Mouse (Mus musculus) forebrain, embryonic 12.5 days (tissue): ENCODE data around the gene Slc8a1. TPM values are rescaled to one million over a fixed set of nuclear protein-coding genes. Genes with fewer than 3 reads are reported as not detected.

ENCODE experiments used
- ATAC-seq: fragments of 200-750 bp; cut with Nextera tagmentation; 2 replicates; pipeline ENCODE4 v1.8.0; 2017; ENCODE audit warnings: moderate TSS enrichment; ENCODE audit not compliant: low FRiP score
- H3K27ac ChIP-seq: fragments of 300-500 bp; sonication (generic); 2 replicates; pipeline ENCODE4 v1.5.1; 2016; ENCODE audit warnings: mild to moderate bottlenecking
- H3K27me3 ChIP-seq: fragments of 300-500 bp; sonication (generic); 2 replicates; pipeline ENCODE4 v1.6.1; 2016; ENCODE audit warnings: mild to moderate bottlenecking
- H3K36me3 ChIP-seq: fragments of 300-500 bp; sonication (generic); replicated peaks from 2 replicates; pipeline ENCODE4 v1.6.1; 2016; ENCODE audit warnings: mild to moderate bottlenecking
- H3K4me1 ChIP-seq: fragments of 300-500 bp; sonication (generic); 2 replicates; pipeline ENCODE4 v1.6.1; 2016
- H3K4me2 ChIP-seq: fragments of 300-500 bp; sonication (generic); 2 replicates; pipeline ENCODE4 v1.6.1; 2016; ENCODE audit warnings: mild to moderate bottlenecking, moderate library complexity
- H3K4me3 ChIP-seq: fragments of 300-500 bp; sonication (generic); replicated peaks from 2 replicates; pipeline ENCODE4 v1.5.1; 2016; ENCODE audit warnings: mild to moderate bottlenecking
- H3K9ac ChIP-seq: fragments of 300-500 bp; sonication (generic); 2 replicates; pipeline ENCODE4 v1.6.1; 2016; ENCODE audit warnings: mild to moderate bottlenecking
- H3K9me3 ChIP-seq: fragments of 300-500 bp; sonication (generic); 2 replicates; pipeline ENCODE4 v1.6.1; 2016
- WGBS: fragments of 180-500 bp; shearing (Covaris S2); methylation state at CpG from one replicate; pipeline ENCODE4 v1.1.7; 2016; 5-methylcytosine and 5-hydroxymethylcytosine counted together
- polyA plus RNA-seq: library from polyadenylated mRNA; unstranded; fragments of >200 nt; fragmentation: Nextera tagmentation; extraction: Ambion mirVana; gene quantifications from 2 replicates; pipeline ENCODE4 v1.2.1, GENCODE M21; 2016

Gene Slc8a1
- polyA plus RNA-seq, 1 experiment from 2014 or later, result 5.0 TPM

GRCm38 (mm10) chr17:81391478-81391877, 346.7 kb downstream of the Slc8a1 start:
- Histone ChIP-seq H3K4me1 (no peaks in the 10 kb centered on the region), H3K27ac (no peak overlapping the region), H3K4me2 (no peak overlapping the region), H3K27me3 (no peaks in the 10 kb centered on the region), H3K36me3 (no peaks in the 10 kb centered on the region), H3K9ac (no peak overlapping the region), H3K9me3 (no peaks in the 10 kb centered on the region), H3K4me3 (no peak overlapping the region)
- ATAC-seq, result no peak
- 92% methylated on average over 7 of the region's 7 CpGs for WGBS

- 88% methylated on average over 3 of the region's 3 CpGs for WGBS
- H3K27me3 ChIP-seq, result no peaks in the 10 kb centered on the region
- ATAC-seq, result no peak
- H3K27ac ChIP-seq, result no peak overlapping the region
- no peak overlapping the region for H3K4me3 ChIP-seq
- no peaks in the 10 kb centered on the region for H3K36me3 ChIP-seq
- H3K4me2 ChIP-seq, result no peak overlapping the region
- no peaks in the 10 kb centered on the region for H3K9me3 ChIP-seq
- no peaks in the 10 kb centered on the region for H3K4me1 ChIP-seq
- no peak overlapping the region for H3K9ac ChIP-seq
These were observed 347.4 kb downstream of the Slc8a1 start for GRCm38 (mm10) chr17:81390790-81391189.

GRCm38 (mm10) chr17:81386118-81386517, 352.1 kb downstream of the Slc8a1 start:
- Histone ChIP-seq H3K4me3 (no peak overlapping the region), H3K4me1 (no peaks in the 10 kb centered on the region), H3K36me3 (no peaks in the 10 kb centered on the region), H3K27ac (no peak overlapping the region), H3K27me3 (no peaks in the 10 kb centered on the region), H3K4me2 (no peak overlapping the region), H3K9ac (no peak overlapping the region), H3K9me3 (no peaks in the 10 kb centered on the region)
- 81% methylated on average over 2 of the region's 2 CpGs for WGBS
- no peak for ATAC-seq

- H3K9me3 ChIP-seq, result no peaks in the 10 kb centered on the region
- no peaks in the 10 kb centered on the region for H3K36me3 ChIP-seq
- no peak overlapping the region for H3K9ac ChIP-seq
- H3K4me3 ChIP-seq, result no peak overlapping the region
- ATAC-seq, result no peak
- no peak overlapping the region for H3K4me2 ChIP-seq
- no peak overlapping the region for H3K27ac ChIP-seq
- H3K27me3 ChIP-seq, result no peaks in the 10 kb centered on the region
- 93% methylated on average over 5 of the region's 5 CpGs for WGBS
- no peaks in the 10 kb centered on the region for H3K4me1 ChIP-seq
These were observed 352.7 kb downstream of the Slc8a1 start for GRCm38 (mm10) chr17:81385476-81385875.

- ATAC-seq, result no peak
- no peaks in the 10 kb centered on the region for H3K4me1 ChIP-seq
- no peaks in the 10 kb centered on the region for H3K9me3 ChIP-seq
- no peak overlapping the region for H3K9ac ChIP-seq
- 94% methylated on average over 4 of the region's 4 CpGs for WGBS
- no peak overlapping the region for H3K4me2 ChIP-seq
- H3K4me3 ChIP-seq, result no peak overlapping the region
- no peak overlapping the region for H3K27ac ChIP-seq
- no peaks in the 10 kb centered on the region for H3K27me3 ChIP-seq
- H3K36me3 ChIP-seq, result no peaks in the 10 kb centered on the region
These were observed 354.7 kb downstream of the Slc8a1 start for GRCm38 (mm10) chr17:81383461-81383860.

- peaks cover 5% of the 10 kb centered on the region; the same call in 1 of the 2 replicates for H3K4me1 ChIP-seq
- no peak overlapping the region for H3K4me3 ChIP-seq
- WGBS, result 84% methylated on average over 7 of the region's 7 CpGs
- no peaks in the 10 kb centered on the region for H3K27me3 ChIP-seq
- H3K4me2 ChIP-seq, result no peak overlapping the region
- H3K9me3 ChIP-seq, result no peaks in the 10 kb centered on the region
- no peak overlapping the region for H3K9ac ChIP-seq
- no peak overlapping the region for H3K27ac ChIP-seq
- ATAC-seq, result no peak
- H3K36me3 ChIP-seq, result no peaks in the 10 kb centered on the region
These were observed 359.7 kb downstream of the Slc8a1 start for GRCm38 (mm10) chr17:81378436-81378835.

GRCm38 (mm10) chr17:81377757-81378299, 360.3 kb downstream of the Slc8a1 start:
- peak; percentile 30; the same call in 1 of the 2 replicates for ATAC-seq
- no peaks in the 10 kb centered on the region for H3K9me3 ChIP-seq

GRCm38 (mm10) chr17:81377195-81377594, 361.0 kb downstream of the Slc8a1 start:
- ATAC-seq, result peak; percentile 75; the same call in 1 of the 2 replicates
- WGBS, result 13% methylated on average over 1 of the region's 1 CpGs

More at GRCm38 (mm10) chr17:81377757-81378299, 360.3 kb downstream of the Slc8a1 start:
- Histone ChIP-seq H3K9ac (no peak overlapping the region), H3K36me3 (no peaks in the 10 kb centered on the region), H3K4me3 (no peak overlapping the region), H3K4me1 (peaks cover 5% of the 10 kb centered on the region; the same call in 1 of the 2 replicates), H3K27ac (no peak overlapping the region), H3K4me2 (no peak overlapping the region), H3K27me3 (no peaks in the 10 kb centered on the region)
- 38% methylated on average over 5 of the region's 5 CpGs for WGBS

GRCm38 (mm10) chr17:81375901-81376300, 362.3 kb downstream of the Slc8a1 start:
- no peak overlapping the region for H3K4me3 ChIP-seq
- 83% methylated on average over 6 of the region's 6 CpGs for WGBS

More at GRCm38 (mm10) chr17:81377195-81377594, 361.0 kb downstream of the Slc8a1 start:
- no peaks in the 10 kb centered on the region for H3K36me3 ChIP-seq
- H3K9me3 ChIP-seq, result no peaks in the 10 kb centered on the region
- H3K4me3 ChIP-seq, result no peak overlapping the region
- H3K27me3 ChIP-seq, result no peaks in the 10 kb centered on the region
- no peak overlapping the region for H3K27ac ChIP-seq
- no peak overlapping the region for H3K9ac ChIP-seq
- H3K4me1 ChIP-seq, result peaks cover 5% of the 10 kb centered on the region; the same call in 1 of the 2 replicates
- no peak overlapping the region for H3K4me2 ChIP-seq

GRCm38 (mm10) chr17:81369036-81369435, 369.1 kb downstream of the Slc8a1 start:
- H3K4me3 ChIP-seq, result no peak overlapping the region
- H3K4me2 ChIP-seq, result no peak overlapping the region
- H3K4me1 ChIP-seq, result no peaks in the 10 kb centered on the region
- H3K9ac ChIP-seq, result no peak overlapping the region
- no peak for ATAC-seq
- no peaks in the 10 kb centered on the region for H3K27me3 ChIP-seq
- 75% methylated on average over 2 of the region's 2 CpGs for WGBS
- H3K27ac ChIP-seq, result no peak overlapping the region
- H3K36me3 ChIP-seq, result no peaks in the 10 kb centered on the region
- H3K9me3 ChIP-seq, result no peaks in the 10 kb centered on the region

More at GRCm38 (mm10) chr17:81375901-81376300, 362.3 kb downstream of the Slc8a1 start:
- H3K9me3 ChIP-seq, result no peaks in the 10 kb centered on the region
- H3K4me2 ChIP-seq, result no peak overlapping the region
- peaks cover 5% of the 10 kb centered on the region; the same call in 1 of the 2 replicates for H3K4me1 ChIP-seq
- no peaks in the 10 kb centered on the region for H3K27me3 ChIP-seq
- ATAC-seq, result no peak
- no peak overlapping the region for H3K9ac ChIP-seq
- H3K27ac ChIP-seq, result no peak overlapping the region
- no peaks in the 10 kb centered on the region for H3K36me3 ChIP-seq

GRCm38 (mm10) chr17:81368503-81368902, 369.7 kb downstream of the Slc8a1 start:
- 88% methylated on average over 2 of the region's 2 CpGs for WGBS
- H3K4me3 ChIP-seq, result no peak overlapping the region
- no peaks in the 10 kb centered on the region for H3K4me1 ChIP-seq
- no peak for ATAC-seq
- no peaks in the 10 kb centered on the region for H3K27me3 ChIP-seq
- H3K9me3 ChIP-seq, result no peaks in the 10 kb centered on the region
- H3K36me3 ChIP-seq, result no peaks in the 10 kb centered on the region
- no peak overlapping the region for H3K27ac ChIP-seq
- no peak overlapping the region for H3K9ac ChIP-seq
- H3K4me2 ChIP-seq, result no peak overlapping the region

- H3K27ac ChIP-seq, result no peak overlapping the region
- no peaks in the 10 kb centered on the region for H3K9me3 ChIP-seq
- no peak overlapping the region for H3K9ac ChIP-seq
- H3K27me3 ChIP-seq, result no peaks in the 10 kb centered on the region
- no peak for ATAC-seq
- no peak overlapping the region for H3K4me3 ChIP-seq
- H3K4me1 ChIP-seq, result no peaks in the 10 kb centered on the region
- no peak overlapping the region for H3K4me2 ChIP-seq
- H3K36me3 ChIP-seq, result no peaks in the 10 kb centered on the region
- WGBS, result 87% methylated on average over 2 of the region's 2 CpGs
These were observed 374.8 kb downstream of the Slc8a1 start for GRCm38 (mm10) chr17:81363368-81363767.

GRCm38 (mm10) chr17:81360571-81360970, 377.6 kb downstream of the Slc8a1 start:
- Histone ChIP-seq H3K27me3 (no peaks in the 10 kb centered on the region), H3K4me3 (no peak overlapping the region), H3K9ac (no peak overlapping the region), H3K27ac (no peak overlapping the region), H3K4me1 (no peaks in the 10 kb centered on the region), H3K36me3 (no peaks in the 10 kb centered on the region), H3K9me3 (peaks cover 7% of the 10 kb centered on the region), H3K4me2 (no peak overlapping the region)
- WGBS, result 91% methylated on average over 2 of the region's 2 CpGs
- ATAC-seq, result no peak
